Mouse (Mus musculus) urinary bladder, adult 18-20 months (tissue): ENCODE measurements around the gene Hpcal1.
A peak's percentile ranks its signal among the peaks of the same experiment; 100 is the strongest.

Experiments
- DNase-seq, 2 experiments: peaks; one replicate each; pipeline ENCODE4 v3.0.0; 2022; ENCODE audit warnings: low spot score in 2 of 2, mixed read lengths in 2 of 2

Hpcal1 gene

GRCm38 (mm10) chr12:17690564-17691281 lies at the start of gene Hpcal1:
Hpcal1 (plus strand) TSS chr12:17690856.
- peak; percentile 93 to 98 for DNase-seq

GRCm38 (mm10) chr12:17641269-17641668 lies 49.4 kb upstream of the Hpcal1 start:
- DNase-seq: no peak

GRCm38 (mm10) chr12:17644385-17645222 lies 46.1 kb upstream of the Hpcal1 start:
- DNase-seq: no peak

GRCm38 (mm10) chr12:17646457-17646856 lies 44.2 kb upstream of the Hpcal1 start:
- no peak for DNase-seq

- DNase-seq: no peak
Observed at GRCm38 (mm10) chr12:17651223-17652095, 39.2 kb upstream of the Hpcal1 start.

- no peak for DNase-seq
Observed at GRCm38 (mm10) chr12:17652216-17653050, 38.2 kb upstream of the Hpcal1 start.

GRCm38 (mm10) chr12:17653051-17653783 lies 37.4 kb upstream of the Hpcal1 start:
- no peak for DNase-seq

- no peak for DNase-seq
Observed at GRCm38 (mm10) chr12:17657561-17658195, 33.0 kb upstream of the Hpcal1 start.

- DNase-seq: no peak
Observed at GRCm38 (mm10) chr12:17658521-17658920, 32.1 kb upstream of the Hpcal1 start.

- no peak for DNase-seq
Observed at GRCm38 (mm10) chr12:17661483-17661920, 29.2 kb upstream of the Hpcal1 start.

- DNase-seq: no peak
Observed at GRCm38 (mm10) chr12:17663991-17664635, 26.5 kb upstream of the Hpcal1 start.

- DNase-seq: no peak
Observed at GRCm38 (mm10) chr12:17665906-17666326, 24.7 kb upstream of the Hpcal1 start.

GRCm38 (mm10) chr12:17666616-17667015 lies 24.0 kb upstream of the Hpcal1 start:
- no peak for DNase-seq

- DNase-seq: no peak
Observed at GRCm38 (mm10) chr12:17673729-17674128, 16.9 kb upstream of the Hpcal1 start.

- no peak for DNase-seq
Observed at GRCm38 (mm10) chr12:17674182-17674812, 16.4 kb upstream of the Hpcal1 start.

- no peak for DNase-seq
Observed at GRCm38 (mm10) chr12:17677743-17678142, 12.9 kb upstream of the Hpcal1 start.

- no peak for DNase-seq
Observed at GRCm38 (mm10) chr12:17679571-17679970, 11.1 kb upstream of the Hpcal1 start.

- no peak for DNase-seq
Observed at GRCm38 (mm10) chr12:17682161-17682560, 8.5 kb upstream of the Hpcal1 start.

GRCm38 (mm10) chr12:17684315-17684714 lies 6.3 kb upstream of the Hpcal1 start:
- no peak for DNase-seq
